Mouse (Mus musculus) E14TG2a.4 (cell line): ENCODE measurements around the gene Wwc2.

Experiments used
- H3K27me3 ChIP-seq: 2 replicates; pipeline ENCODE4 v1.6.1; 2014; ENCODE audit warnings: low read length, control low read depth; ENCODE audit not compliant: insufficient read depth
- H3K36me3 ChIP-seq: 2 replicates; pipeline ENCODE4 v1.6.1; 2014; ENCODE audit warnings: low read length, control low read depth; ENCODE audit not compliant: insufficient read depth
- H3K4me1 ChIP-seq: replicated peaks from 2 replicates; pipeline ENCODE4 v1.6.1; 2014; ENCODE audit warnings: low read depth, low read length, control low read depth
- H3K4me3 ChIP-seq: replicated peaks from 2 replicates; pipeline ENCODE4 v1.5.1; 2014; ENCODE audit warnings: mild to moderate bottlenecking, low read length
- H3K9me3 ChIP-seq: 2 replicates; pipeline ENCODE4 v1.6.1; 2014; ENCODE audit warnings: low read length, control low read depth
- CTCF ChIP-seq: conservative IDR thresholded peaks from 2 replicates; pipeline ENCODE4 v1.5.1; 2014; ENCODE audit warnings: low read length
- NANOG ChIP-seq: IDR thresholded peaks from 2 replicates; pipeline ENCODE4 v1.6.1; 2014; ENCODE audit warnings: borderline replicate concordance, low read length, mixed read lengths
- POU5F1 ChIP-seq: IDR thresholded peaks from 2 replicates; pipeline ENCODE4 v1.6.1; 2014; ENCODE audit warnings: low read length, borderline replicate concordance

The Wwc2 gene

DNA sequence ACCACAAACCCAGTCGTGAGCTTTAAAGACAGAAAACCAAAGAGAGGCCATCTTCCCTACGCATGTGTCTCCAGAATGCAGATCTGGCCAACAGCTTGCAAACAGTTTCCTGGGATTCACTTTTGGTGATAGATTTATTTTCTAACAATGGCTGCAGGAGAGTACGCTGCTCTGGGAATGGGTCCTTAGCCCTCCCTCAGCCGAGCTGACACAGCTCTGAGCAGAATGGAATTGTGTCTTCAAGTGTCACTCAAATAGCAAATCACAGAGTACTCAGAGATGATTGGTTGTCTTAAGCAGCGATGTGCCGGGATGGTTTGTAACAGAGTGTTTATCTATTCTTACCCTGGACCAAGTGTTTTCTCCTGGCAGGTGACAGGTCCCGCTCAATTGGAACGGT is 171.7 kb downstream of the Wwc2 start:
- Histone ChIP-seq H3K4me1 (peaks cover 1% of the 10 kb centered on the region; the same call in 1 of the 2 replicates), H3K27me3 (0 out of 2 replicates have a peak, but pooled peaks cover 6% of the 10 kb centered on the region), H3K9me3 (no peaks in the 10 kb centered on the region), H3K4me3 (no peak overlapping the region), H3K36me3 (no peaks in the 10 kb centered on the region)
- TF ChIP-seq NANOG: no peak
- no peak for TF ChIP-seq CTCF
- no peak for TF ChIP-seq POU5F1

DNA sequence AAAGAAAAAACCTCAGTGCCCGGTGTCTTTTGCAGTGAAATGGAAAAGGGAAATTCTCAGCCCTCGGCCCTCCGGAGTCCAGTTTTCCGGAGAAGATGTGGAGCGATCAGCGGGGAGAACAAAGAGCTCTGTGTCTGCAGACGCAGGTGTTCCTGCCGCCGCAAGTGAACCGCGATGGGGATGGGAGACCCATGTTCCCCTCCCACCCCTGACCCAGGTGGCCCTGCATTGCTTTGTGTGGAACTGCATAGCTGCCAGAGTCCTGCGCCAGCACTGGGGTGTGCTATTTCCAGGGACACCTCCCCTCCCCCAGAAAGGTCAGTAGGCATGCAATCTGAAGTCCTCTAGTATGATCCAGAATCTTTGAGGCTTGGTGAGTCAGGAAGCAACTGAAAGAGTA is 179.5 kb downstream of the Wwc2 start:
- H3K36me3 ChIP-seq: no peaks in the 10 kb centered on the region

GRCm38 (mm10) chr8:47810666-47811015 is 180.1 kb downstream of the Wwc2 start:
- TF ChIP-seq POU5F1 (no peak), CTCF (peak; percentile 64)
- H3K9me3 ChIP-seq: no peaks in the 10 kb centered on the region
- no peaks in the 10 kb centered on the region for H3K36me3 ChIP-seq
- no peak overlapping the region for H3K4me3 ChIP-seq
- peaks cover 7% of the 10 kb centered on the region for H3K4me1 ChIP-seq
- 0 out of 2 replicates have a peak, but pooled peaks cover 5% of the 10 kb centered on the region for H3K27me3 ChIP-seq

More for the DNA sequence above, 179.5 kb downstream of the Wwc2 start:
- Histone ChIP-seq H3K4me1 (peaks cover 7% of the 10 kb centered on the region), H3K4me3 (no peak overlapping the region), H3K27me3 (0 out of 2 replicates have a peak, but pooled peaks cover 5% of the 10 kb centered on the region), H3K9me3 (no peaks in the 10 kb centered on the region)
- TF ChIP-seq CTCF (no peak), POU5F1 (no peak), NANOG (no peak)

GRCm38 (mm10) chr8:47809970-47810665 is 180.6 kb downstream of the Wwc2 start:
- Histone ChIP-seq H3K27me3 (0 out of 2 replicates have a peak, but pooled peaks cover 5% of the 10 kb centered on the region), H3K36me3 (no peaks in the 10 kb centered on the region), H3K4me3 (no peak overlapping the region), H3K4me1 (peaks cover 7% of the 10 kb centered on the region), H3K9me3 (no peaks in the 10 kb centered on the region)
- TF ChIP-seq NANOG: no peak
- no peak for TF ChIP-seq CTCF
- TF ChIP-seq POU5F1: no peak

GRCm38 (mm10) chr8:47804262-47804661 is 186.5 kb downstream of the Wwc2 start:
- Histone ChIP-seq H3K27me3 (0 out of 2 replicates have a peak, but pooled peaks cover 5% of the 10 kb centered on the region), H3K36me3 (no peaks in the 10 kb centered on the region), H3K9me3 (no peaks in the 10 kb centered on the region), H3K4me3 (no peak overlapping the region), H3K4me1 (no peaks in the 10 kb centered on the region)
- TF ChIP-seq NANOG: no peak
- no peak for TF ChIP-seq POU5F1
- no peak for TF ChIP-seq CTCF

- H3K4me1 ChIP-seq: no peaks in the 10 kb centered on the region
- H3K36me3 ChIP-seq: no peaks in the 10 kb centered on the region
- TF ChIP-seq CTCF: no peak
- no peak for TF ChIP-seq NANOG
- TF ChIP-seq POU5F1: no peak
- H3K27me3 ChIP-seq: 0 out of 2 replicates have a peak, but pooled peaks cover 2% of the 10 kb centered on the region
- H3K9me3 ChIP-seq: peaks cover 9% of the 10 kb centered on the region; the same call in 1 of the 2 replicates
- no peak overlapping the region for H3K4me3 ChIP-seq
Observed at GRCm38 (mm10) chr8:47802349-47802748, 188.4 kb downstream of the Wwc2 start.

DNA sequence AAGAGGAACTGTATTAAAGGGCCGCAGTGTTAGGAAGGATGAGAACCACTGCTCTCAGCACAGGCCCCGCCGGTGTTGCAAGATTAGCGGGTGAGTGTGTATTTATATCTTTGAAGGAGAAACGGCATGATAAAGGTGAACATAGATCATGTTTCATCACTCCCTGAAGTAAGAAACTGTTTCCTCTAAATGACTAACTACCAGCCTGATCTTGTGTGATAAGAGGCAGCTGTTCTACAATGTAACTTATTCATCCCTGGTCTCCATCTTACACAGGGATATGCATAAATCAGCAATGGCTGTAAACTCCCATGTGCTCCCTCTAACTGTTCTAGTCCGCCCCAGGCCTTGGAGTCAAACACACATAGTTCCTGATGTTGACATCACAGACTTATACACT is 191.3 kb downstream of the Wwc2 start:
- H3K27me3 ChIP-seq: no peaks in the 10 kb centered on the region
- no peaks in the 10 kb centered on the region for H3K4me1 ChIP-seq
- H3K9me3 ChIP-seq: peaks cover 30% of the 10 kb centered on the region
- H3K36me3 ChIP-seq: no peaks in the 10 kb centered on the region
- no peak for TF ChIP-seq NANOG
- TF ChIP-seq CTCF: no peak
- TF ChIP-seq POU5F1: no peak
- no peak overlapping the region for H3K4me3 ChIP-seq

GRCm38 (mm10) chr8:47791986-47792385 is 198.7 kb downstream of the Wwc2 start:
- Histone ChIP-seq H3K4me1 (no peaks in the 10 kb centered on the region), H3K9me3 (peaks cover 42% of the 10 kb centered on the region), H3K27me3 (no peaks in the 10 kb centered on the region), H3K4me3 (no peak overlapping the region), H3K36me3 (no peaks in the 10 kb centered on the region)
- TF ChIP-seq NANOG: no peak
- no peak for TF ChIP-seq POU5F1
- TF ChIP-seq CTCF: no peak

DNA sequence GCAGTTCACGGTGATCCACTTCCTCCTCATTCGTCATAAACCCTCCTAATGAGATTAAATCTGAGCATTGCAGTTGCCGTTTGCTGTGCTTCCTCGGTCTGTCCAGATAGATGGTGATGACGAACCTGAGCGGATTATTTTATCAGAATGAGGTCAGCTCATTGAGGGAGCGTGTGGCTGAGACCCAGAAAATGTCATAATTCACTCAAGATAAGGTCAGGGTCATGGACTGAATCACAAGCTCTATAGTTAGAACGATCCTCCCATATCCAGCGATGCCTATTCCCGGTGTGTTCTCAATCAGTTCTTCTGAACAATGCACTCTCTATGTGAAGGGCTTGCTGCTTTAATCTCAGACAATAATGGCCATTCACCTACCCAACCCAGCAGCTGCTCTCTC is 203.0 kb downstream of the Wwc2 start:
- TF ChIP-seq NANOG (no peak), POU5F1 (no peak), CTCF (no peak)
- Histone ChIP-seq H3K9me3 (peaks cover 13% of the 10 kb centered on the region), H3K4me1 (peaks cover 9% of the 10 kb centered on the region; the same call in 1 of the 2 replicates), H3K4me3 (no peak overlapping the region), H3K36me3 (no peaks in the 10 kb centered on the region), H3K27me3 (no peaks in the 10 kb centered on the region)
